Comparison of ENCODE assay signal across 7 mouse cellular contexts in genomic region chrX:10070689-10071088, GRCm38 (mm10). TPM values are rescaled to one million over a fixed set of nuclear protein-coding genes. Genes with fewer than 3 reads are reported as not detected.
DNase-seq lines count a peak whose midpoint lies in the region; ATAC-seq and TF ChIP-seq lines count a peak whose summit lies in the region.

No protein-coding gene starts in this region.

- H3K27ac ChIP-seq in liver, adult 2 months (replicated peaks; ENCODE audit: insufficient read depth, low read depth, low read length): no peak overlapping the region
- H3K27ac ChIP-seq in liver, embryonic 11.5 days (ENCODE audit: low read depth, low read length): no peak overlapping the region
- no peak overlapping the region for H3K27ac ChIP-seq in forebrain, postnatal 0 days (ENCODE audit: low read depth, low read length)

- H3K9me3 ChIP-seq in liver, embryonic 11.5 days (ENCODE audit: control insufficient read depth, low read length): no peaks in the 10 kb centered on the region
- no peaks in the 10 kb centered on the region for H3K9me3 ChIP-seq in forebrain, postnatal 0 days (ENCODE audit: low read length)

- DNase-seq in liver, adult 2 months (ENCODE audit: extremely low read depth, low read depth, low spot score): peak; percentile 4
- DNase-seq in liver, embryonic 11.5 days (ENCODE audit: low spot score): no peak
- peak; percentile 63 for DNase-seq in brain, adult 2 months (ENCODE audit: low read depth, low spot score)
- DNase-seq in forebrain, postnatal 0 days: peak; percentile 77
- peak; percentile 43 to 57 for DNase-seq in left cerebral cortex, postnatal 14 days (ENCODE audit: low spot score in 2 of 2)
- peak; percentile 22 for DNase-seq in retina, postnatal 1 day
- DNase-seq in ovary, postnatal 14 days (ENCODE audit: low spot score): no peak

- no peak overlapping the region for H3K4me3 ChIP-seq in liver, adult 2 months (ENCODE audit: insufficient read depth, low read depth, low read length)
- H3K4me3 ChIP-seq in liver, embryonic 11.5 days (ENCODE audit: low read depth, low read length): no peak overlapping the region
- no peak overlapping the region for H3K4me3 ChIP-seq in forebrain, postnatal 0 days (ENCODE audit: low read depth, low read length)

- no peak for ATAC-seq in liver, embryonic 11.5 days (replicated peaks; ENCODE audit: low FRiP score)
- ATAC-seq in forebrain, postnatal 0 days: peak; percentile 86

- no peak overlapping the region for H3K9ac ChIP-seq in liver, adult 2 months (ENCODE audit: low read depth, low read length)
- no peak overlapping the region for H3K9ac ChIP-seq in liver, embryonic 11.5 days (ENCODE audit: low read depth, low read length)
- H3K9ac ChIP-seq in forebrain, postnatal 0 days: no peak overlapping the region

- TF ChIP-seq POLR2A in liver, adult 2 months (IDR thresholded peaks at IDR 0.05; ENCODE audit: extremely low read depth, insufficient read depth, low read length): no peak

- no peaks in the 10 kb centered on the region for H3K27me3 ChIP-seq in liver, adult 2 months (ENCODE audit: control insufficient read depth, insufficient read depth, low read length)
- H3K27me3 ChIP-seq in liver, embryonic 11.5 days (replicated peaks; ENCODE audit: control insufficient read depth, insufficient read depth, low read length): no peaks in the 10 kb centered on the region
- no peaks in the 10 kb centered on the region for H3K27me3 ChIP-seq in forebrain, postnatal 0 days (ENCODE audit: insufficient read depth, low read length)

- no peaks in the 10 kb centered on the region for H3K36me3 ChIP-seq in liver, adult 2 months (ENCODE audit: control insufficient read depth, insufficient read depth, low read length)
- no peaks in the 10 kb centered on the region for H3K36me3 ChIP-seq in liver, embryonic 11.5 days (ENCODE audit: control insufficient read depth, insufficient read depth, low read length)
- no peaks in the 10 kb centered on the region for H3K36me3 ChIP-seq in forebrain, postnatal 0 days (ENCODE audit: insufficient read depth)

- H3K79me2 ChIP-seq in liver, adult 2 months (ENCODE audit: control insufficient read depth, insufficient read depth, low read length): no peaks in the 10 kb centered on the region

- TF ChIP-seq CTCF in liver, adult 2 months (IDR thresholded peaks at IDR 0.05; ENCODE audit: low read depth, low read length): peak; percentile 20; the same call in 1 of the 2 replicates
- TF ChIP-seq CTCF in forebrain, postnatal 0 days (IDR thresholded peaks at IDR 0.05; ENCODE audit: low read depth): peak; percentile 80

- intact Hi-C loops in left cerebral cortex, postnatal 14 days (cut with DNase I): loop anchor here (5.0 kb wide), 1 partner anchor 943 kb away; no protein-coding TSS in a partner anchor

- no peaks in the 10 kb centered on the region for H3K4me1 ChIP-seq in liver, adult 2 months (ENCODE audit: control insufficient read depth, insufficient read depth, low read length)
- H3K4me1 ChIP-seq in liver, embryonic 11.5 days (replicated peaks; ENCODE audit: control insufficient read depth, insufficient read depth, low read length): no peaks in the 10 kb centered on the region
- no peaks in the 10 kb centered on the region for H3K4me1 ChIP-seq in forebrain, postnatal 0 days (ENCODE audit: insufficient read depth)

- H3K4me2 ChIP-seq in liver, embryonic 11.5 days: no peak overlapping the region
- no peak overlapping the region for H3K4me2 ChIP-seq in forebrain, postnatal 0 days (ENCODE audit: low read depth)

- 17% methylated on average over 6 of the region's 6 CpGs for WGBS in liver, adult 2 months
- 19% methylated on average over 6 of the region's 6 CpGs for WGBS in liver, embryonic 11.5 days
- whole genome bisulfite sequencing in forebrain, postnatal 0 days: 25% methylated on average over 6 of the region's 6 CpGs

RNA-seq across cellular contexts. Expression of gene Srpx, which starts 46.8 kb away (rescaled TPM):
- 0.20 and 0.46 TPM in 2 replicates for total RNA-seq in liver, adult 2 months (2014; rRNA removed)
- polyA plus RNA-seq in liver, adult 2 months (2012; rRNA removed): 0.30 and 1.4 TPM in 2 replicates
- 2.2 and 2.3 TPM in 2 replicates for polyA plus RNA-seq in liver, embryonic 11.5 days (2014; fragmentation: Nextera tagmentation; extraction: Ambion mirVana)
- total RNA-seq in forebrain, postnatal 0 days (2014; rRNA removed): 2.2 and 5.3 TPM in 2 replicates
- 3.3 and 3.5 TPM in 2 replicates for polyA plus RNA-seq in forebrain, postnatal 0 days (2015; fragmentation: Nextera tagmentation; extraction: Ambion mirVana)
- under 1 TPM; 0.93 to 0.97 TPM for total RNA-seq in left cerebral cortex, postnatal 14 days (2021)

Comparison
In these comparisons a context has a peak if more than half of its experiments do, and no peak if none do; other contexts are left out.
1. DNase-seq: peak in liver, adult 2 months (single experiment), brain, adult 2 months (single experiment), forebrain, postnatal 0 days (single experiment), left cerebral cortex, postnatal 14 days (2 of 2) and retina, postnatal 1 day (single experiment); none in liver, embryonic 11.5 days (single experiment) and ovary, postnatal 14 days (single experiment).